Mouse (Mus musculus): ENCODE data around the gene Cluh.
A peak's percentile ranks its signal among the peaks of the same experiment; 100 is the strongest.

Gene Cluh

DNA sequence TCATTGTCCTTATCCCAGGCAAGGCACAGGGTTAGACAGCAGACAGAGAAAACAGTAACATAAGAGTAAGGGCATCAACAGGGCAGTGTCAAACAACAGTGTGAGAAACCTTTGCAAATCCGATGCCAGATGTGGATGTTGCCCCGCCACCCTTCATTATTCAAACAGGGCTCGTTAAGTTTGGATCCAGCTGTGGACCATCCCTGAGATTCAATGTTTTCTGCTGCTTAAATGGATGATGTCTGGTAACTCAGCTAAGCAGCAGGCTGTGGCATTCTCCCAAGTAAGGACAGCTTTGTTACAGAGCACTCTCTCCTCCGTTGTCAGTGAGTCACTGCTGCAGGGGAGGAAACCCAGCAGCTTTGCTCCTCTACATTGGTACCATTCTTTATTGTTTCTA, 25.9 kb downstream of the Cluh start:
- DNase-seq, result no peak

DNA sequence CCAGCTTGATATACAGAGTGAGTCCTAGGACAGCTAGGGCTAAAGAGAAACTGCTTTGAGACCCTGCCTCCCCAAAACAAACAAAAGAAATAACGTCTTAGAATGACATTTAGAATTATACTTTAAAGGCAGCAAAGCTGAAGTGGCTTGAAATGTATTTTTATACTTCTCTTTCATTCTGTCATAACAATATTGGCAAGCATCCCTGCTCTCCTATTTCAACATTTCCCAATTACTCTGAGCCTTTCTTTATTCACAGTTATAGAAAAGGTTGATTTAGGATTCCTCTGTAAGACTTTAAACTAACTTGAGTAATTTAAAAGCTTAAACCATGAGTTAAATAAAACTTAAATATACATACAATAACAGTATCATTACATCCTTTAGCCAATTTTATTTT, 42.9 kb downstream of the Cluh start:
- no peak for DNase-seq

DNA sequence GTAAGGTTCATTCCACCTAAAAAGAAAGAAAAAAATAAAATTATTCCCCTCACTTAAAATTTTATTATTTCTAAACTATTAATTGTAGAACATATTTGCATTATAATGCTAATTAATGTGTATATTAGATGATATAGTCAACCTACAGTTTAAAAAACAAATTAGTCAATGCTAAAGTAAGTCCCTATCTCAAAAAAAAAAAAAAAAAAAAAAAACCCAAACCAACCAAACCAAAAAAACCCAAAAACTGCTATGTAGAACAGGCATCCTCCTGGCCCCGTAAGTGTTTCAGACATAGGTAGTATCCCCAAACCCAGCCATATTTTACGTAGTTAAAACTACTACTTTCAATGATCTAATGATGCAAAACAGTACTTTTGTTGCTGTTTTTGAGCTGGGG, 50.2 kb downstream of the Cluh start:
- no peak for DNase-seq

DNA sequence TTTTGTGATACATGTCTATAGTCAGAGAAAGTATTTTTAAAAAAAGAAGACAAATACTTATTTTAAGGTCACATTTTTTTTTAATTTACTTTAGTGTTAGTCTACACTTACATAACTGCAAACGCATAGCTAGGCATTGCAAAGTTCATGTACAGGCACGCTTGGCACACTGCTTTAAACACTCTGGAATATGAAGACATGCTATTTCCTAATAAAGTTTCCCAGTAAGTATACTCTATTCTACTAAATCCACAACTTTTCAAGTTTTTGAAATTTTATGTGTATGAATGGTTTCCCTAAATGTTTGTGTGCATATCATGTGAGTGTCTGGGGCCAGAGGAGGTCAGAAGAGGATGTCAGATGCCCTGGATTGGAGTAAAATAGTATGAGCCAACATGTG, 54.8 kb downstream of the Cluh start:
- DNase-seq, result no peak

- DNase-seq, result no peak
Measured at GRCm38 (mm10) chr11:74708781-74709180, 59.5 kb downstream of the Cluh start.

- no peak for DNase-seq
Measured at GRCm38 (mm10) chr11:74710671-74711070, 61.4 kb downstream of the Cluh start.

- peak; percentile 42 for DNase-seq
Measured at GRCm38 (mm10) chr11:74715971-74716525, 66.8 kb downstream of the Cluh start.
